Mouse (Mus musculus) large intestine, adult 2 months (tissue): Measurements from ENCODE around the gene Mob1b. TPM values are rescaled to one million over a fixed set of nuclear protein-coding genes. Genes with fewer than 3 reads are reported as not detected.
A peak's percentile ranks its signal among the peaks of the same experiment; 100 is the strongest.

Experiments used
- DNase-seq: peaks from one replicate; pipeline ENCODE4 v3.0.0-alpha.2; 2012; ENCODE audit warnings: low read depth, low spot score
- WGBS: fragments of 180-500 bp; shearing (Covaris S2); methylation state at CpG from one replicate; pipeline ENCODE4 v1.1.7; 2018; 5-methylcytosine and 5-hydroxymethylcytosine counted together
- polyA plus RNA-seq: library from polyadenylated mRNA; depleted of rRNA; stranded (reverse); fragments of >200 nt; gene quantifications from 2 replicates; pipeline ENCODE4 v1.2.3, GENCODE M21; 2012; rRNA removed

Gene Mob1b
- 4.0 and 5.7 TPM in 2 replicates for polyA plus RNA-seq

- DNase-seq: peak; percentile 83
- under 1% methylated on average over 53 of the region's 54 CpGs for WGBS
Observed at GRCm38 (mm10) chr5:88720116-88721002, at the start of gene Mob1b. Mob1b (plus strand) TSS chr5:88720855.

GRCm38 (mm10) chr5:88674703-88675442 lies 45.8 kb upstream of the Mob1b start:
- DNase-seq: no peak
- 1% methylated on average over 47 of the region's 47 CpGs for WGBS

- under 1% methylated on average over 123 of the region's 127 CpGs for WGBS
- DNase-seq: peak; percentile 63
Observed at GRCm38 (mm10) chr5:88675443-88676387, 44.9 kb upstream of the Mob1b start, which contains the start of gene Grsf1. Grsf1 (minus strand) TSS chr5:88676171.

- 15% methylated on average over 7 of the region's 7 CpGs for WGBS
- no peak for DNase-seq
Observed at GRCm38 (mm10) chr5:88678929-88679328, 41.7 kb upstream of the Mob1b start.

- WGBS: 39% methylated on average over 6 of the region's 6 CpGs
Observed at GRCm38 (mm10) chr5:88679341-88679740, 41.3 kb upstream of the Mob1b start.

GRCm38 (mm10) chr5:88680567-88680966 lies 40.1 kb upstream of the Mob1b start:
- WGBS: 88% methylated on average over 6 of the region's 6 CpGs
- DNase-seq: no peak

More at GRCm38 (mm10) chr5:88679341-88679740, 41.3 kb upstream of the Mob1b start:
- no peak for DNase-seq

GRCm38 (mm10) chr5:88683706-88684105 lies 36.9 kb upstream of the Mob1b start:
- no peak for DNase-seq
- WGBS: 81% methylated on average over 9 of the region's 9 CpGs

GRCm38 (mm10) chr5:88684226-88684625 lies 36.4 kb upstream of the Mob1b start:
- 34% methylated on average over 3 of the region's 3 CpGs for WGBS
- no peak for DNase-seq

GRCm38 (mm10) chr5:88685306-88685705 lies 35.3 kb upstream of the Mob1b start:
- no peak for DNase-seq
- 43% methylated on average over 6 of the region's 6 CpGs for WGBS

- 66% methylated on average over 6 of the region's 6 CpGs for WGBS
- DNase-seq: no peak
Observed at GRCm38 (mm10) chr5:88685745-88686299, 34.8 kb upstream of the Mob1b start.

GRCm38 (mm10) chr5:88687996-88688406 lies 32.7 kb upstream of the Mob1b start:
- WGBS: 83% methylated on average over 8 of the region's 8 CpGs
- no peak for DNase-seq

GRCm38 (mm10) chr5:88688583-88689187 lies 32.0 kb upstream of the Mob1b start:
- no peak for DNase-seq
- 34% methylated on average over 15 of the region's 15 CpGs for WGBS

- no peak for DNase-seq
Observed at GRCm38 (mm10) chr5:88689279-88689938, 31.2 kb upstream of the Mob1b start.

GRCm38 (mm10) chr5:88690681-88691505 lies 29.8 kb upstream of the Mob1b start:
- WGBS: 37% methylated on average over 10 of the region's 10 CpGs
- DNase-seq: no peak

More at GRCm38 (mm10) chr5:88689279-88689938, 31.2 kb upstream of the Mob1b start:
- 70% methylated on average over 3 of the region's 3 CpGs for WGBS

- DNase-seq: no peak
- 35% methylated on average over 6 of the region's 6 CpGs for WGBS
Observed at GRCm38 (mm10) chr5:88691506-88692095, 29.1 kb upstream of the Mob1b start.

- WGBS: 88% methylated on average over 4 of the region's 4 CpGs
Observed at GRCm38 (mm10) chr5:88692586-88692985, 28.1 kb upstream of the Mob1b start.

GRCm38 (mm10) chr5:88693057-88693456 lies 27.6 kb upstream of the Mob1b start:
- DNase-seq: no peak

More at GRCm38 (mm10) chr5:88692586-88692985, 28.1 kb upstream of the Mob1b start:
- DNase-seq: no peak
